Mouse (Mus musculus) heart, embryonic 10.5 days (tissue): Measurements from ENCODE around the gene Ccna2. TPM values are rescaled to one million over a fixed set of nuclear protein-coding genes. Genes with fewer than 3 reads are reported as not detected.
A peak's percentile ranks its signal among the peaks of the same experiment; 100 is the strongest.

Source experiments
- DNase-seq: peaks from one replicate; pipeline ENCODE4 v3.0.0-alpha.2; 2017; ENCODE audit warnings: low spot score
- H3K27ac ChIP-seq: fragments of 300-500 bp; sonication (generic); 2 replicates; pipeline ENCODE4 v1.5.1; 2016; ENCODE audit warnings: mild to moderate bottlenecking
- H3K27me3 ChIP-seq: fragments of 300-500 bp; sonication (generic); 2 replicates; pipeline ENCODE4 v1.6.1; 2016; ENCODE audit warnings: mild to moderate bottlenecking; ENCODE audit not compliant: poor library complexity, insufficient read depth, severe bottlenecking
- H3K36me3 ChIP-seq: fragments of 300-500 bp; sonication (generic); 2 replicates; pipeline ENCODE4 v1.6.1; 2016; ENCODE audit warnings: mild to moderate bottlenecking, moderate library complexity
- H3K4me1 ChIP-seq: fragments of 300-500 bp; sonication (generic); 2 replicates; pipeline ENCODE4 v1.6.1; 2016; ENCODE audit warnings: mild to moderate bottlenecking
- H3K4me3 ChIP-seq: fragments of 300-500 bp; sonication (generic); 2 replicates; pipeline ENCODE4 v1.5.1; 2016; ENCODE audit warnings: mild to moderate bottlenecking, moderate library complexity
- H3K9me3 ChIP-seq: fragments of 300-500 bp; sonication (generic); 2 replicates; pipeline ENCODE4 v1.6.1; 2016; ENCODE audit warnings: mild to moderate bottlenecking, moderate library complexity
- WGBS: fragments of 180-500 bp; shearing (Covaris S2); methylation state at CpG from one replicate; pipeline ENCODE4 v1.1.7; 2016; 5-methylcytosine and 5-hydroxymethylcytosine counted together
- polyA plus RNA-seq: library from polyadenylated mRNA; unstranded; fragments of >200 nt; fragmentation: Nextera tagmentation; extraction: Ambion mirVana; gene quantifications from 2 replicates; pipeline ENCODE4 v1.2.1, GENCODE M21; 2016

The Ccna2 gene
- polyA plus RNA-seq, 1 experiment from 2014 or later: 199 TPM

DNA sequence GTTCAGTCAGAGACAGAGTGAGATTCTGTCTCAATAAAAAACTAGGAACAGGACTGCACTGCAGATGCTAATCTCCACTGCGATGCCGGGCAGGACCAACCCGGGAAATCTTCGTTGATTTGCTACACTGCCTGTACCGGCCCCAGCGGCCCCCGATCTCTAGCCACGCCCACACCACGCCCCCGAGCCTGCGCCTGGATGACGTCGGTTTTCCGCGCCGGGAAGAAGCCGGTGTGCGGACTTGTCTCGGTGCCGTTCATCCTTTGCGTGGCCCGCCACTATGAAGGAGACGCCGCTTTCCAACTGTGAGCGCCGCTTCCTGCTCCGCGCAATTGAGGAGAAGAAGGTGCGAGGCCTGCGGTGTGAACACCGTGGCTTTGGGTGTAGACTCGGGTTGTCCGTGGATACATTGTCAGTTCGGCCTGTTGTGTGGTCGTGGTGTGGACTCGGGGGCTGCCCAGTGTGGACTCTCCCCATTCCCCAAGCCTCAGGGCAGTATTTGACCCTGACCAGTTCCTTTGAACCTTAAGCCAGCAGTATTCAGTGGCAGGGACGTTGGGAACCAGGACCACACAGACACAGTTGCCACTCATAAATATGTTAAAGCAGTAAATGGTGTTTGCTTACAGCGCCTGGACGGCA, 19.4 kb downstream of the Ccna2 start, which contains the start of gene Exosc9:
Gene Exosc9, plus strand, starts transcription at position 201 of the 642 bp plus-strand sequence.
- under 1% methylated on average over 39 of the region's 39 CpGs for WGBS
- H3K4me1 ChIP-seq: peaks cover 4% of the 10 kb centered on the region; the same call in 1 of the 2 replicates
- no peaks in the 10 kb centered on the region for H3K27me3 ChIP-seq
- peak within 1 kb of the TSS; percentile 81 for H3K4me3 ChIP-seq
- peaks cover 36% of the 10 kb centered on the region for H3K36me3 ChIP-seq
- H3K9me3 ChIP-seq: no peaks in the 10 kb centered on the region
- peak; percentile 95 for DNase-seq
- H3K27ac ChIP-seq: peak within 1 kb of the TSS; percentile 84

DNA sequence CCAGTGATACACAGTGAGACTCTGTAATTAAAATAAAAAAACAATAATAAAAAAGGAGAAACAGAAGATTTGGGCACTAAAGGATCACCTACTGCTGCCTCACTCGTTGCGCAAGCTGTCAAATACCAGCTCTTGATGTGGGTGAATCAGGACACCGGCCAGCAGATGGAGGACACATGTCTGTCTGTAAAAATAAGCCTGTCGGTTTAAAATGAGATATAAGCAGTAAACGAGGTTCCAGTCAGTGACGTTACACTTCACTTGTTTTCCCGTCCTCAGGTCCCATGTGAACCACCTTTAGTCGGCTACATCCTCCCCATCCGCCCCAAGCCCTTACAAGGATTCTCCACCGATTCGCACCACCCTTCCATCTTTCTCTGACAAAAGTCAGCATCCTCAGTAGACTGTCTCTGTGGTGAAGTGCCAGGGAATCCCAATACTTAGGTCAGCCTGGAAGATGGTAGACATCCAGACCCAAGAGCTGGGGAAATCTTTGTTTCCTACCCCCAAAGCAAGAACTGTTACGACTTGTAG, 20.0 kb downstream of the Ccna2 start:
- peak overlapping the region; percentile 81 for H3K4me3 ChIP-seq
- peak overlapping the region; percentile 84 for H3K27ac ChIP-seq
- H3K36me3 ChIP-seq: peaks cover 30% of the 10 kb centered on the region
- no peaks in the 10 kb centered on the region for H3K27me3 ChIP-seq
- no peak for DNase-seq
- WGBS: 25% methylated on average over 12 of the region's 12 CpGs
- no peaks in the 10 kb centered on the region for H3K9me3 ChIP-seq
- peaks cover 4% of the 10 kb centered on the region; the same call in 1 of the 2 replicates for H3K4me1 ChIP-seq

DNA sequence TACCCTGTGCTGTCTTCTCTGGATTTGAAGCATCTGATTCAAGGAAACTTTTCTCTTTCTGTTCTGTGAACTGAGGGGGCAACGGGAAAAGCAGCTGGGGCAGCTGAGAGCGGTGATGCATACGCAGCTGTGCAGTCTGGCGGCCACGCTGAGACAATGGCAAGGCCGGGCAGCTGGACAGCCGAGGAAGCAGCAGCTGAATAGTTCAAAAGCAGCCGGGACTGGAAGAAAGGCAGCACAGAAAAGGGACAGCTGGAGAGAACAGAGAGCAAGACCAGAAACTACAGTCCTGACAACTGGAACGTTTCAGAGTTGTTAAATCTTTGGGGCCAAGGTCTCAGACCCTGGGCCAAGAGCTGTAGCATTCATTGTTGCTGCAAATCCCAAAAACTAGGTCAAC, 20.6 kb downstream of the Ccna2 start:
- DNase-seq: no peak
- peaks cover 25% of the 10 kb centered on the region for H3K36me3 ChIP-seq
- H3K27ac ChIP-seq: no peak overlapping the region
- no peaks in the 10 kb centered on the region for H3K9me3 ChIP-seq
- H3K27me3 ChIP-seq: no peaks in the 10 kb centered on the region
- peaks cover 4% of the 10 kb centered on the region; the same call in 1 of the 2 replicates for H3K4me1 ChIP-seq
- H3K4me3 ChIP-seq: no peak overlapping the region
- 56% methylated on average over 9 of the region's 9 CpGs for WGBS

DNA sequence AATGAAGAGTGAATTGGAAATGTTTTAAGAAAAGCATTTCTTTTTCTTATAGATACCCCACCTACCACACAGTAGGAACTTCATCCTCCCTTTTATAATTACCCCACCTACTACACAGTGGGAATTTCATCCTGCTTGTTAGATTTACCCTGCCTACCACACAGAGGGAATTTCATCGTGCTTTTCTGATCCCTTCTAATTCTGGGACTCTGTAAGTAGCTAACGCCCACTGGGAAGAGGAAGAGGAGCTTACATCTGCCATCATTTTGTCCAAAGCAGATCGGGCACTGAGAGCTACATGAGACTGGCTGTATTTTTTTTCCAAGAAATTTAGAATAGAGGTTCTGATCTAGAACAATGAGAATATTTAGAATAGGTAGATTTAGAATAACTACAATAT, 27.0 kb downstream of the Ccna2 start:
- DNase-seq: no peak
- Histone ChIP-seq H3K9me3 (no peaks in the 10 kb centered on the region), H3K4me3 (no peak overlapping the region), H3K27ac (no peak overlapping the region), H3K36me3 (no peaks in the 10 kb centered on the region), H3K27me3 (no peaks in the 10 kb centered on the region), H3K4me1 (no peaks in the 10 kb centered on the region)
- WGBS: 67% methylated on average over 3 of the region's 3 CpGs

DNA sequence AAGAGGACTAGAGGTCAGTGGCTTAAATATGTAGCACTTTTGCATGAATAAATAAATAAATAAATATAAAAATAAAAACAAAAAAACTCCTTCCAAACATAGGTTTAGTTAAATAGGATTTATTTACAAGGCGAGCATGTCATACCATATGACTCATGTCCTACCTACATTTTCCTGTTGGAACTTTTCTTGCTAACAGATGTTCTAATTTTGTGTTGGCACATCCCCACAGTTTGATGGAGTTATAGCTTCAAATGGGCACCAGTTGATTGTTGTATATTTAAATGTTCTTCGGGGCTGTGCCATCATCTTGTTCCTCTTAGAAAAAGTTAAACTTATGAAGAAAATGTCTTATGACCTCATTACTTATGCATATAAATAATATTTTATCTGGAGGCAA, 30.6 kb downstream of the Ccna2 start:
- Histone ChIP-seq H3K27me3 (no peaks in the 10 kb centered on the region), H3K36me3 (no peaks in the 10 kb centered on the region), H3K9me3 (no peaks in the 10 kb centered on the region), H3K4me1 (no peaks in the 10 kb centered on the region), H3K4me3 (no peak overlapping the region), H3K27ac (no peak overlapping the region)
- 80% methylated on average over 2 of the region's 2 CpGs for WGBS
- no peak for DNase-seq

DNA sequence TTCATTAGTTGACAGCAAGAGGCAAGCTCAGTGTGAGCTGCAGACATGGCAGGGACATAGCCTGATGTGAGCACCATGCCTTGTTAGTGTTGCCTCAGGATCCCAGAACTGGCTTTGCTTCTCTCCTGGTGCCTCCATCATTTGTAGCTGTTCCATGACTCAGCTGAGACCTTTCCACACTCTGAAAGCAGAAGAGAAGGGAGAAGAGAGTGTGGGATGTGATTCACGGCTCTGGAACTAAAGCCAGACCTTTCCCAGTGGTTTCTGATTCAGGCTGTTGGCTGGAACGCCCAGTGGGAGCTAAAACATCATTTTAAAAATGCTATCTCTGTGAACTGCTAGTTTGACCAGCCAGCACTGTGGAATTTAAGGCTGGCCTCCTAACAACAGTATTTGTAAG, 31.2 kb downstream of the Ccna2 start:
- DNase-seq: no peak
- Histone ChIP-seq H3K4me1 (no peaks in the 10 kb centered on the region), H3K27me3 (no peaks in the 10 kb centered on the region), H3K27ac (no peak overlapping the region), H3K9me3 (no peaks in the 10 kb centered on the region), H3K36me3 (no peaks in the 10 kb centered on the region), H3K4me3 (no peak overlapping the region)
- WGBS: 52% methylated on average over 2 of the region's 2 CpGs

DNA sequence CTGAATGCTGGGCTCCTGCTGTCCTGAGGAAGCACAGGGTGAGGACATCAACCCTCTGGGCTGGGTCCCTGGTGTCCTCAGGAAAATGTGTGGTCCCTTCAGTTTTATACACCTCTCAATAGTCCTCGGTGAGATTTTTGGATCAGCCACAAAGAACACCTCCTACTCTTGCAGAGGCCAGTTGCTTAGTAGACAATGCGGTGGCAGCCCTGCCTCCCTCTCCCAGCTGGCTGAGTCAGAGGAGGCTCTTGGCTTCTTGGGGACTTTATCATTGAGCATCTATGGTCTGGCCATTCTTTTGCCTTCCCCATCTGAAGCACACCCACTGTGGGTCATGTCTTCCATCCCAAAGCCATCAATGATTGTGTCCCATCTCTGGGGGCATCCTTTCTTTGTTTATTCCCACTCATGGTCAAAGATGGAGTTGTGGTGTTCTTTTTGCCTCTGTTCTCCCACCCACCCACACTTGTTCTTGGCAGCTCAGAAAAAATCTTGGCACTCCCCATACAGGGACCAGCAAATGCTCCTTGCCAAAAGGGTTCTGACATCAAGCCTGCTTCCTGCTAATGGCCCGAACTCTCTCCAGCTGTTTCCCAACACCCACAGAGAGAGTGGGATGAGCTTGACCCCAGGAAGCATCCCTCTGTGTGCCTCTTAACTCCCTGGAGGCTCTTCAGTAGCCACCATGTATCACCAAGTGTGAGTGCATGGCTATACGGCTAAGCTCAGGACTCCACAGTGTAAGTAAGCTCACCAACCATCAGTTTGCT, 34.1 kb downstream of the Ccna2 start:
- WGBS: 67% methylated on average over 4 of the region's 4 CpGs
- H3K27me3 ChIP-seq: no peaks in the 10 kb centered on the region
- H3K9me3 ChIP-seq: no peaks in the 10 kb centered on the region
- H3K4me3 ChIP-seq: no peak overlapping the region
- no peaks in the 10 kb centered on the region for H3K36me3 ChIP-seq
- H3K27ac ChIP-seq: no peak overlapping the region
- peaks cover 5% of the 10 kb centered on the region for H3K4me1 ChIP-seq
- no peak for DNase-seq

DNA sequence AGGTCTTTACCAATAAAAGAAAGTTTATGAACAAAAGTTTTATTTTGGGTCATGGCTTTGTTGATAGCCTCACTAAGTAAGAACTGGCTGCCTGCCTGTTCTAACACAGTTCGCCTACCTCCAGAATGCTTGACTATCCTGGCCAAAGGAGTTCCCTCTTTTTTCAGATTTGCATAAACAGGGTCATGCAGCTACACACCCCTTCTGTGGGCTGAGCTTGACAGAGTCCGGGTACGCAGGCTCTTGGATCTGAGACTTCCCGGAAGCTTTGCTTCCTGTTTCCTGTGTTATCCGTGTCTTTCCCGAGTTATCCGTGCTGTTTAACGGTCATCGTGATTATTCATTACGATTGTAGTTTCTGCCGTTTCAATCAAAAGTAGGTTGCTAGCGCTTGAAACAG, 35.9 kb downstream of the Ccna2 start:
- Histone ChIP-seq H3K4me1 (peaks cover 8% of the 10 kb centered on the region), H3K36me3 (no peaks in the 10 kb centered on the region), H3K4me3 (no peak overlapping the region), H3K27ac (no peak overlapping the region), H3K27me3 (0 out of 2 replicates have a peak, but pooled peaks cover 4% of the 10 kb centered on the region), H3K9me3 (no peaks in the 10 kb centered on the region)
- DNase-seq: no peak
- WGBS: 81% methylated on average over 12 of the region's 12 CpGs

DNA sequence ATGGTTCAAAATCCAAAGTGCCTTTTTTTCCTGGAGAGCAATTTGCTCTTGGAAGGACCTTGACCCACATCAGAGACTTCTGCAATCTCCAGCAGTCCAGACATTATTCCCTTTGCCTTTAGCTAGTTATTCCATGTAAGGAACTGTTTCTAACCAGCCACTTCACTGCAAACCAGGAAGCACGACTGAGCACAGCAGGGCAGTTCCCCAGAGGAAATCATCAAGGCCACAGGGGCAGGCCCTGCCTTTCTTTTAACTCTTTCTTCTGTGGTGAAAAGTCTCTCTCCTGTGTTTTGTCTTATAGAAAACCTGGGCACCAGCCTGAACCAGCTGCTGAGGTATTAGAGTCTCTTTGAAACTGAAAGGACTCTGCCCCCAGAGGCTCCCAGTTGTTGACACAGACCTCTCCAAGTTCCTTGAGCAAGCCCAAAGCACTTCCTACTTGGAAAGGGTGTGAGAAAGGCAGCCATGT, 38.7 kb downstream of the Ccna2 start:
- no peaks in the 10 kb centered on the region for H3K9me3 ChIP-seq
- no peak for DNase-seq
- peaks cover 8% of the 10 kb centered on the region for H3K4me1 ChIP-seq
- peaks cover 8% of the 10 kb centered on the region; the same call in 1 of the 2 replicates for H3K27me3 ChIP-seq
- no peaks in the 10 kb centered on the region for H3K36me3 ChIP-seq
- H3K27ac ChIP-seq: 0 out of 2 replicates have a peak overlapping the region, but pooled peaks have one; percentile 36
- H3K4me3 ChIP-seq: no peak overlapping the region
- 3% methylated on average over 1 of the region's 1 CpGs for WGBS

DNA sequence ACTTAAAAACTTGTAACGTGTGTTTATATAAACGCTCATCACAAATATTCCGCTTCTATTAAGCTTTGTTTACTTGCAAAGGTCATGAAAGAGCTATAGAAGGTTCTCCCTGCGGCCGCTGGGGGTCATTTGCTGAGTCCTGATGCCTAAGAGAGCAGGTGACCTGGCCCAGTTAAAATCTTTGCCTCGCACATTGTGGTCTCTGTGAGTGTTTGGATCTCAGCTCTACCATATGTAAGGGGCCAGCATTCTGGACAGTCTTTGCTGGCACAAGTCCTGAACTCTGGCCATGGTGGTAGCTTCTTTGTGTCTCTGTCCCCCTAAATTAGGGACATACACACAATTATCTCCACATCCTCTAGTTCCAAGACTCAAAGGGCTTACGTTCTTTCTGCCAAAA, 39.2 kb downstream of the Ccna2 start:
- Histone ChIP-seq H3K27ac (no peak overlapping the region), H3K4me1 (peaks cover 8% of the 10 kb centered on the region), H3K4me3 (no peak overlapping the region), H3K27me3 (peaks cover 8% of the 10 kb centered on the region; the same call in 1 of the 2 replicates), H3K9me3 (no peaks in the 10 kb centered on the region), H3K36me3 (no peaks in the 10 kb centered on the region)
- DNase-seq: no peak
- WGBS: 34% methylated on average over 7 of the region's 7 CpGs

DNA sequence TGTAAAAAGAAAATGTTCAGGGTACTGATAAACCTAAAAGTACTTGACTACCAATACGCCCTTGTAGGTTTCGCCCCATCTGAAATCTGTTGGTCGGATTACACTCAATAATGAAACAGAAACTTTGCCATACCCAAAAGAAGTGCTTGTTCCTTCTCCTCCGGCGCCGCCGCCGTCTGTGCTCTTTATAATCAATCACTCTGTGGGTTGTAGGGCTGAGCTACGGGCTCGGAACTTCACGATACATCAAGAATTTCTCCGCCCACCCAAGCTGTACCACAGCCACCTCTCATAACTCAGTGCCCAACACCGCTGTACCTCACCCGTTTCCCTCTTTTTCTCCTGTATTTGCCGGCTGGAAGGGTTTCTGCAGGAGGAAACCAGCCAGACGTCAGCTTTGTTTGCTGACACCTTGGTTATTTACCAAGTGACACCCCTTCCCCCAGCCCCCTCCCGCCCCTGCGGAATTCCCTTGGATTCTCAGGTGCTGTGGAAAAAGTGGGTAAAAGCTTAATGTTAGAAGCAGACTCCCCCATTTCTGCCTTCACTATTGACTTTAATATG, 39.9 kb downstream of the Ccna2 start:
- Histone ChIP-seq H3K4me3 (peak overlapping the region; percentile 54), H3K27me3 (peaks cover 8% of the 10 kb centered on the region; the same call in 1 of the 2 replicates), H3K27ac (no peak overlapping the region), H3K9me3 (no peaks in the 10 kb centered on the region), H3K36me3 (no peaks in the 10 kb centered on the region), H3K4me1 (peaks cover 8% of the 10 kb centered on the region)
- WGBS: 8% methylated on average over 18 of the region's 18 CpGs
- DNase-seq: no peak

DNA sequence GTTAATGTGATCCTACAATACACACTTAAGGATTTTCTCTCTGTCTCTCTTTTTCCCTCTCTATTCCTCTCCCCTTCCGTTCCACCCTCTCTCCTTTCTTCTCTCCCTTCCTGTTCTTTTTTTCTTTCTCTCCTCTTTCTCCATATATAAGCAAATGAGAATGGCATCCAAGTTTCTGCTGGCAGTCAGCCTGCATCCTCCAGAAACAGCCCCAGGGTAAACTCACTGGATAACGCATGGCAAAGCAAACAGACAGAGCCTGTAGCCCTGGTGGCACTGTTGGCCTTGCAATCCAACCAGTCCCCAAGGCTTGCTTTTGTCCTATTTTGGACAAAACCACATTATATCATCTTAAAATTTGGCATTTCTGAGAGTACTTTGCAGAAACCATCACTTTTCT, 40.7 kb downstream of the Ccna2 start:
- Histone ChIP-seq H3K27ac (no peak overlapping the region), H3K36me3 (no peaks in the 10 kb centered on the region), H3K27me3 (peaks cover 8% of the 10 kb centered on the region; the same call in 1 of the 2 replicates), H3K4me1 (peaks cover 8% of the 10 kb centered on the region), H3K9me3 (no peaks in the 10 kb centered on the region), H3K4me3 (no peak overlapping the region)
- WGBS: 46% methylated on average over 2 of the region's 2 CpGs
- DNase-seq: no peak

DNA sequence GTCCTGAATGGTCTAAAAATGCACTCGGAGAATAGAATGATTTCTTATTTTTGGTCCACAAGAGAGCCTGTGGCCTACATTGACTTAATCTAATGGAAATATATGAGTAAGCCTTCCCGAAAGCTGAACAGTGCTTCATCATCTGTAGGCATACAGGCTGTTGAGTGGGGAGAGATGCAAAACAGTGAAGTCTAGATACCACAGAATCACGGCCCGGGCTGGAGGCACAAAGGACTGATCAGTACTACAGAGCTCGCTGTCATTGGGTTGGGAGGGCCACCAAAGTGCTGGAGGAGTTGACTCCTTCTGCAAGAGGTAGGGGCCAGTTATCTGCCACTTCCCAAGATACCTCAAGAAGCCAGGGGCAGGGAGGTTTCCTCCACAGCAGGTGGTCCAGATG, 41.2 kb downstream of the Ccna2 start:
- H3K4me3 ChIP-seq: no peak overlapping the region
- H3K27ac ChIP-seq: no peak overlapping the region
- no peak for DNase-seq
- peaks cover 8% of the 10 kb centered on the region for H3K4me1 ChIP-seq
- H3K9me3 ChIP-seq: no peaks in the 10 kb centered on the region
- WGBS: 39% methylated on average over 5 of the region's 5 CpGs
- no peaks in the 10 kb centered on the region for H3K36me3 ChIP-seq
- H3K27me3 ChIP-seq: peaks cover 8% of the 10 kb centered on the region; the same call in 1 of the 2 replicates
